Comparison of ENCODE assay signal across 17 mouse cellular contexts in genomic region chr5:7997086-7997485, GRCm38 (mm10). TPM values are rescaled to one million over a fixed set of nuclear protein-coding genes. Genes with fewer than 3 reads are reported as not detected.
DNase-seq lines count a peak whose midpoint lies in the region; ATAC-seq and TF ChIP-seq lines count a peak whose summit lies in the region.
"Had no signal": no experiment of that assay in that cellular context is flagged by ENCODE, and none has a peak within 500 bp of the region (broad histone marks: within the 10 kb centered on the region; RNA-seq: fewer than 3 reads in every experiment).

No protein-coding gene starts in this region.

- ATAC-seq in heart, embryonic 12.5 days (ENCODE audit: insufficient number of reproducible peaks, low FRiP score): no peak
- ATAC-seq: activated CD4-positive, CD25-positive, alpha-beta regulatory T cell, adult 4 months; Patski had no signal

- no peak overlapping the region for H3K4me3 ChIP-seq in CH12.LX (replicated peaks in 1 of 3; ENCODE audit: low read depth in 2 of 3, low read length in 2 of 3, poor library complexity in 1 of 3)
- H3K4me3 ChIP-seq in heart, embryonic 12.5 days: no peak overlapping the region

- H3K79me2 ChIP-seq in CH12.LX (replicated peaks; ENCODE audit: control insufficient read depth, extremely low read depth, insufficient read depth, poor library complexity, severe bottlenecking): no peaks in the 10 kb centered on the region

- 86% methylated on average over 2 of the region's 2 CpGs for WGBS in heart, embryonic 12.5 days

- no peaks in the 10 kb centered on the region for H3K27me3 ChIP-seq in CH12.LX (replicated peaks)
- no peaks in the 10 kb centered on the region for H3K27me3 ChIP-seq in heart, embryonic 12.5 days (replicated peaks)

- H3K4me2 ChIP-seq in CH12.LX (ENCODE audit: insufficient read depth, low read depth, poor library complexity, severe bottlenecking): no peak overlapping the region
- H3K4me2 ChIP-seq in heart, embryonic 12.5 days: no peak overlapping the region

- TF ChIP-seq CTCF in CH12.LX (conservative IDR thresholded peaks at IDR 0.05 in 1 of 2, IDR thresholded peaks at IDR 0.05 in 1 of 2; ENCODE audit: low read depth in 2 of 2, low read length in 2 of 2): no peak

- no peak for TF ChIP-seq RAD21 in CH12.LX (IDR thresholded peaks at IDR 0.05; ENCODE audit: low read depth, low read length)

- H3K27ac ChIP-seq in CH12.LX (ENCODE audit: insufficient read depth, low read depth): no peak overlapping the region
- H3K27ac ChIP-seq in heart, embryonic 12.5 days (ENCODE audit: poor library complexity, severe bottlenecking): no peak overlapping the region

- no peaks in the 10 kb centered on the region for H3K36me3 ChIP-seq in CH12.LX (replicated peaks in 1 of 2; ENCODE audit: control insufficient read depth in 1 of 2, insufficient read depth in 1 of 2, low read length in 1 of 2)
- no peaks in the 10 kb centered on the region for H3K36me3 ChIP-seq in heart, embryonic 12.5 days
- H3K36me3 ChIP-seq: G1E had no signal

- in situ Hi-C loops in CH12.LX (cut with MboI; ENCODE audit: low pct_ligation_motif_present, low pct_unique_long_range_greater_than_20kb, low sequenced_read_pairs): no loop called here

- peaks cover 3 to 6% of the 10 kb centered on the region in 2 experiments; a peak in 3 of 4 replicates for H3K4me1 ChIP-seq in CH12.LX (ENCODE audit: control insufficient read depth in 1 of 2, insufficient read depth in 2 of 2)
- H3K4me1 ChIP-seq in heart, embryonic 12.5 days (replicated peaks): no peaks in the 10 kb centered on the region

- no peak for TF ChIP-seq POLR2A in CH12.LX (IDR thresholded peaks at IDR 0.05; ENCODE audit: low read depth, low read length)

- no peaks in the 10 kb centered on the region for H3K9me3 ChIP-seq in CH12.LX (replicated peaks; ENCODE audit: low read length)
- H3K9me3 ChIP-seq in heart, embryonic 12.5 days (replicated peaks): no peaks in the 10 kb centered on the region
- H3K9me3 ChIP-seq: G1E had no signal

- dilution Hi-C loops in CH12.LX (cut with MboI; ENCODE audit: extremely low pct_ligation_motif_present, extremely low pct_unique_long_range_greater_than_20kb, low sequenced_read_pairs): no loop called here

- TF ChIP-seq EP300 in CH12.LX (IDR thresholded peaks at IDR 0.05; ENCODE audit: low read length): peak; percentile 75

- peak; percentile 8 for DNase-seq in A20 (ENCODE audit: low read depth, low spot score)
- peak; percentile 55 for DNase-seq in CH12.LX (ENCODE audit: extremely low read depth)
- no peak for DNase-seq in urinary bladder, postnatal 25 days (ENCODE audit: low spot score)
- DNase-seq: adrenal gland, adult 2 months; adrenal gland, adult 8-10 months; adrenal gland, postnatal 14 days; adrenal gland, postnatal 25 days; adrenal gland, postnatal 36 days; cerebellum, adult 11 months; cerebellum, adult 11-12 months had no signal

- no peak overlapping the region for H3K9ac ChIP-seq in CH12.LX (ENCODE audit: insufficient read depth, low read depth)
- H3K9ac ChIP-seq in heart, embryonic 12.5 days: no peak overlapping the region

TF ChIP-seq in CH12.LX, 34 proteins besides CTCF, POLR2A, EP300 and RAD21:
- TF ChIP-seq SIN3A (IDR thresholded peaks at IDR 0.05; ENCODE audit: low read length) (no peak), BHLHE40 (IDR thresholded peaks at IDR 0.05; ENCODE audit: low read depth, low read length) (0 out of 2 replicates have a peak, but pooled peaks have one; percentile 5), IRF4 (IDR thresholded peaks at IDR 0.05; ENCODE audit: low read depth, low read length) (peak; percentile 83)
TF ChIP-seq in CH12.LX: peak in this region for 2.

RNA-seq across cellular contexts. Expression of gene Steap4, which starts 36.8 kb away (rescaled TPM):
- total RNA-seq in CH12.LX (2012; rRNA removed): 0.08 TPM in 1 of 2 replicates, not detected in the other
- total RNA-seq in CH12.LX (2014; rRNA removed): not detected in 2 replicates
- polyA plus RNA-seq in CH12.LX (2012; ENCODE audit: insufficient read length, low read depth): not detected in 2 replicates
- polyA plus RNA-seq in heart, embryonic 12.5 days (2016; fragmentation: Nextera tagmentation; extraction: Ambion mirVana): 0.11 and 0.17 TPM in 2 replicates
- total RNA-seq: G1E, MEL had no signal
- polyA plus RNA-seq: activated CD4-positive, CD25-positive, alpha-beta regulatory T cell, adult 4 months; C2C12; CD4-positive, CD25-positive, alpha-beta regulatory T cell, adult 4 months; G1E had no signal

RNA-seq across cellular contexts. Expression of gene Sri, which starts 48.8 kb away (rescaled TPM):
- total RNA-seq in CH12.LX (2012; rRNA removed) (178 and 229 TPM in 2 replicates), CH12.LX (2014; rRNA removed) (190 and 195 TPM in 2 replicates)
- polyA plus RNA-seq in CH12.LX (2012; ENCODE audit: insufficient read length, low read depth): 203 and 212 TPM in 2 replicates
- 242 and 247 TPM in 2 replicates for polyA plus RNA-seq in heart, embryonic 12.5 days (2016; fragmentation: Nextera tagmentation; extraction: Ambion mirVana)
